Mouse (Mus musculus): ENCODE results near the gene Fam83d.

The Fam83d gene

DNA sequence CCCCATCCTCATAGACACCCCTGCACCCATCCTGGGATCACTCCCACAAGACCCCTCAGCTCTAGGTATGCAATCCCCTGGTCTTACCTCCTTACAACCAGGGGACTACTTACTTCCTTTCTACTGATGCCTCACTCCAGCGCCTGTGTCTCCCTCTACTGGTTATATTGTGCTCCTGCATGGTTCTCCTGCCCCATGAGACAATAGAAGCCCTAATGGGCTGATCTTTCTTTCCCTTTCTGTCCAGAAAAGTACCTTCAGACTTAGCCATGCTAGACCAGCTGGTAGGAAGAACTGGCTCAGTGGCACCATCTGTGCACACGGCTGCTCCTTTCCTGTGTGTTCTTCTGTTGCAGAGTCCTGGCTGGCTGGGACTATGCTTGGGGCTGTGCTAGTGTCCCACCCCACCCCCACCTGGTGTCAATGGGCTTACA is 22.8 kb upstream of the Fam83d start:
- DNase-seq (ENCODE audit: low spot score): peak; percentile 40

DNA sequence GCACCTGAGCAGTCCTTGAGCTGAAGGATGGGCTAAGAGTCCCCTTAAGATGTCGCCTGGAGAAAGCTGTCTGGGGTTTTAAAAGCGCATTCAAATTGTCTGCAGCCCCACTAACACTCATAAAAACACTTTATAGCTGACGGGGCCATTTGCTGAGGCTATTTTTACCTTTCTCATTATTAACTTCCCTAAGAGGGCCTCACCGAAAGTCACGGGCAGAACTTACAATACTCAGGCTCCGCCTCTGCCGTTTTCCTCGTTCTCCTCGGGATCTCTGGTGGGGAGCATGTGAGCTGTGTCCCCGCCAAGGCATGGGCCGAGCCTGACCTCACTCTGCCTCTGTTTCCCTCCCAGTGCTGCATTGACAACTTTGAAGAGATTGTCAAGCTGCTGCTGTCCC is 21.7 kb upstream of the Fam83d start:
- DNase-seq (ENCODE audit: low spot score): no peak

DNA sequence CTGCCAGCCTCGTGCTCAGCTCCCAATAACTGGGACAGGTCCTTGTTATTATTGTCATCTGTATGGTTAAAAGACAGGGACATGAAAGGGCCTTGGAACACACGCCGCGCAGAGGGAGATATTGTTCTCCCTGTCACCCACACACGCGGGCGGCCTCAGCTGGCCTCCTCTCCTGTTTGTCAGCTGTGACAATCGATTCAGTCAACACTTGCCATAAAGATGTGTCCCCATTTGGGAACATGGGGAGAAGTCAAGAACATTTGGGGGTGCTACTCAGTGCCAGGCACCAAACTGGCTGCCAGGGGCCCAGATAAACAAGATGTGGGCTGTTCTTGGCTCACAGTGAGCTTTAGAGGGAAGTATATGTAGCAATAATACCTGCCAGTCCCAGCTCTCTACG is 18.5 kb upstream of the Fam83d start:
- peak; percentile 50 for DNase-seq (ENCODE audit: low spot score)

DNA sequence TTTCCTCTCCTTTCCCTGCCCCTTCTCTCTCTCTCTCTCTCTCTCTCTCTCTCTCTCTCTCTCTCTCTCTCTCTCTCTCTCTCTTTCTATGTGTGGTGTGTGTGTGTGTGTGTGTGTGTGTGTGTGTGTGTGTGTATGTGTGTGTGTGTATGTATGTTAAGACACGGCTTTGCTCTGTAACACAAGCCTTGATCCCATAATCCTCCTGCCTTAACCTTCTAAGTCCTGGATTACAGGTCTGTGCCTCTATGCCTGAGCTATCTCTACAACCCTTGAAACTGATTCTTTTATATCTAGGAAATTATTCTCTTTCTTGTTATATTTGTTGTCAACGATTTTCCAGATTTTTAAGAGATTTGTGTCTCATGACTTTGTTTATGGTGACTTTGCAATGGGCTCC is 7.7 kb upstream of the Fam83d start:
- DNase-seq (ENCODE audit: low spot score): no peak

DNA sequence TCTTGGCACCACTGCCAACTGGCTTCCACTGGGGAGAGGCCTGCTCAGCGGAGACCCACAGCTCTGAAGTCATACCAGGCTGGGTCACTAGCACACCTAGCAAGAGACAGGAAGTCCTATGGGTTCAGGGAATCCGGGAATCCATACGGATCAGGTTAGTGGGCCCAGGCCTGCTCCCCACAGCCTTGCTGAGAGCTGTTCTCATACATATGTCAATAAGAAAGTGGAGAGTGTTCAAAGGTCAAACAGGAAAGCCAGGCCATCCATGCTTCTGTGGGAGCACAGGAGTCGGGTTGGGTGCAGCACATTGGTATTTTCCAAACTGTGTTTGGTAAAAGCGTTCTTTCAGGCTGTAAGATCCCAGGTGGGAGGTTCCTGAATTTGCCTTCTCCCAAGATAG is 5.6 kb upstream of the Fam83d start:
- no peak for DNase-seq (ENCODE audit: low spot score)

DNA sequence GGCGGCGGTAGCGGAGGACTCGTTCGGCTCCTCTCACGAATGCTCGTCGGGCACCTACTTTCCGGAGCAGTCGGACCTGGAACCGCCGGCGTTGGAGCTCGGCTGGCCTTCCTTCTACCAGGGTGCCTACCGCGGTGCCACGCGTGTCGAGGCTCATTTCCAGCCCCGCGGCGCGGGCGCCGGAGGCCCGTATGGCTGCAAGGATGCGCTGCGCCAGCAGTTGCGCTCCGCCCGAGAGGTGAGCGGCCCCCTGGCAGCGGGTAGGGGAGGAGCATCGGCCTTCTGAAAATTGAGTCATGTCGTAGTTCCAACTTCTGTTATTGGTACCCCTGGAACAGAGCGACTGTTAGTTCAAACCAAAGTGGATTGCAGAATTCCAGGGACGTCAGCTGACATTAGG is 457 bp downstream of the Fam83d start:
- no peak for DNase-seq (ENCODE audit: low spot score)

DNA sequence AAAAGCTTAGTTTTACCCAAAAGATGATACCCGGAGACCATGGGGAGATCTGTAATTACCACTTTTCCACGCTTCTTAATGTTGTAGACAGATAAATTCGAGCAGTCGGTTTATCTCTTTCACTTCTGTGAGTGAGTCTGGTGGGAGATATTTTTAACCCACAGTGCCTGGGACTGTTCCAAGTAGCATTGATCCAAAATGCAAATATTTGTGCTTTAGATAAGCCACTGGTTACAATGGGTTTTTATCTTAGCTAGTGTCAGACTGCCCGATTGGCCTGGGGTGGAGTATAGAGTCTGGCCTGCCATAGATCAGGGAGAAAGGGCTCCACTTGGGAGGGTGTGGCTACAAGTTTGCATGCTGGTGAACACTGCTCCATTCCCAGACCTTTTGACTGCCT is 878 bp downstream of the Fam83d start:
- DNase-seq (ENCODE audit: low spot score): no peak

DNA sequence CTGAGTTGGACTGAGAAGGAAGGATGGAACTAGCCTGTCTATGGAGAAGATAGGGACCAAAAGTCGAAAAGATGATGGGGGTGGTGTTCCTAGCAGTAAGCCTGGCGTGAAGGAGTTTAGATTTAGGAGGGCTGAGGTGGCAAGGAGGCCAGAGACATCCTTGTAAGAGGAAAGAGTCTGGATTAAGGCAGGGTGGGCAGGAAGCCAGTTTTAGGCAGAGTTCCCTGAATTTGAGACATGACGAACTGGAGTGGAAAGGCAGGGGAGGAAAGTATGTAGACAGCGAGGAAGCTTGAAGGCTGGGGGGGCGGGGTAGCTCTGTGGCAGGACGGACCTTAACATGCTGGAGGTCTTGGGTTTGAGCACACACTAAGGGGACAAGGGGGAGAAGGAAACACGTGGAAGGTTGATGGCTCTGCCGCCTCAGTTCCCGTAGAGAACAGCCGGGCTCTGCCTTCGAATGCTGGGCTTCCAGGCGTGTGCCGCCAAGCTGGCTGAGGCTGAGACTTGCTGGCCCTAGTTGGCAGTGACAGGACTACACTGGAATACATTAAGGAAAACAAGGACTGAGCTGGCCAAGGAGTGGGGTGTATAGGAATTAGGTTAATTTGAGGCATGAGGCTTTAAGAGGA is 2.3 kb downstream of the Fam83d start:
- no peak for DNase-seq (ENCODE audit: low spot score)

DNA sequence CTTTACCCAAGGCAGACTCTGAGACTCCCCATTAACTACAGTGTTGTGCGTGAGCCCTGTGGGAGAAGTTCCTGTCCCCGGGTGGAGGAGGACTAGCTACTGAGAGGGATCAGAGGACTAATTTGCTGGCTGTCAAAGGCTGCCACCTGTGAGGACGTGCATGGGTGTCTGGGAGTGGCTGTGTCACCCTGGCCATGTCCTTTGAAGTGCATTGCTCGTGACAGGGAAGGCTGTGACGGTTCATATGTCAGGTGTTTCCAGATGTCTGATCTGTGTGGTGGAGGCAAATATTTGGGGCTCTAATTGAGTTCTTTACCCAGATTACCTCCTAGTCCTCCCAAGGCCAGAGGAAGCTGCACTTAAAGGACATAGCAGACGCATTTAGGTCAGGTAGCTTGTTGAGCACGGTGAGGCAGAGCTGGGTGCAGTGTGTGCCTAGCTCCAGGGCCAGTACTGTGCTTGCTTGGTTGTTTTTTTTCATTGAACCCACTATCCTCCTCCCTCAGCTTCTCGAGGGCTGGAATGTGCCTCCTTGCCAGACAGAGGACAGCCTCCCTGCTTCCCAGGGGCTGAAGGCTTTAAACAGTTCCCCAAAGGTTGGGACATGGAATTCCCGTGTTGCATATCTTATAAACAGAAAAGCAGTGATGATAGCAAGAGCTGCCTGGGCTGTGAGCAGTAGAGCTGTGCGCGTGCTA is 3.3 kb downstream of the Fam83d start:
- DNase-seq (ENCODE audit: low spot score): no peak

DNA sequence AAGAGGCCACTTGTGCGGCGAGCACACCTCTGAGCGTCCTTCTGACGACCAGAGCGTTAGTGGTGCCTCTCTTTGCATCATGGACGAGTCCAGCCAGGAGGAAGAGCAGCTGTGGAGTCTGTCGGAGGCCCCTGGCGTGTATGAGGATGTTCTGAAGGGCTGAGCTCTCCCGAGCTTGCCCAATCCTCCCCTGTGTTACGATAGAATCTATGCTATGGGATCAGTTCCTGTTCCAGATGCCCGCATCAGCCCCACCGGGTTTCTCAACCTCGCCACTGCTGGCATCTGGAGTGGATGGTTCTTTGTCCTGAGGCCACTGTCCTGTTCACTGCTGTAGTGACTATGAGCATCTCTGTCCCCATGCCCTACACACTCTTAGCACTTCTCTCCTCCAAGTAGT is 4.9 kb downstream of the Fam83d start:
- no peak for DNase-seq (ENCODE audit: low spot score)

DNA sequence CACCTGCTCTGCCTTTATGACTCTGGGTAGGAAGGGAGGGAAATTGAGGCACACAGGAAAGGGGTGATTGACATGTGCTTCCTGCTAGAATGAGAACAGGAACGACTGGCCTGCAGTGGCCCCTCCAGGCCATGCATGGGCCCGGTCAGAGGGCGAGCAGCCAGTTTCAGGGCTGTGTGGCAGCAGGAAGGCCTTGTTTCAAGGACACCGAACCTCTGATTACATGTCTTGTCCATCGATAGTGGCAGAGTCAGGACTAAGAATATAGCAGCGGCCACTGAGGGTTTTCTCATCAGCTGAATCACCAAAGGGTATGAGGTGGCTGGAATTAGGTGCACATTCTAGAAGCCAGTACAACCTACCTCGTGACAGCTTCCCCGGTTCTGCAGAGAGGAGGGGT is 7.0 kb downstream of the Fam83d start:
- no peak for DNase-seq (ENCODE audit: low spot score)

DNA sequence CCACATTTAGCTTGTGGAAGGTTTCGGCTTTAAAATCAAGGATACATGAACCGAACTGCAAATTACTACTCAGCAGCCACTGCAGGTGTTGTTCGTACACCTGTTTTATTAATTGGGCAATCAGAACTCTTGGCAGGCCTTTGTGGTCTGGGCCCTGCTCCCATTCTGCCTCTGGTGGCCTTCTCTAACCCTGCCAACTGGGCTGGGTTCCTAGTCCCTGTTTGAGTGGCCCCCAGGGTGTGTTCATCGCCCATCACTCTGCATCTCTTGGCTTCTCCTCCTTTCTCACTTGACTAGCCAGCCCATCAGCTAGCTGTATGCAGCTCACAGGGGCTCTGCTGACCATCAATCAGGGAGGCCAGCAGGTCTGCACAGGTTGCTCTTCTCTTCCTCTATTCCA is 8.8 kb downstream of the Fam83d start:
- no peak for DNase-seq (ENCODE audit: low spot score)

DNA sequence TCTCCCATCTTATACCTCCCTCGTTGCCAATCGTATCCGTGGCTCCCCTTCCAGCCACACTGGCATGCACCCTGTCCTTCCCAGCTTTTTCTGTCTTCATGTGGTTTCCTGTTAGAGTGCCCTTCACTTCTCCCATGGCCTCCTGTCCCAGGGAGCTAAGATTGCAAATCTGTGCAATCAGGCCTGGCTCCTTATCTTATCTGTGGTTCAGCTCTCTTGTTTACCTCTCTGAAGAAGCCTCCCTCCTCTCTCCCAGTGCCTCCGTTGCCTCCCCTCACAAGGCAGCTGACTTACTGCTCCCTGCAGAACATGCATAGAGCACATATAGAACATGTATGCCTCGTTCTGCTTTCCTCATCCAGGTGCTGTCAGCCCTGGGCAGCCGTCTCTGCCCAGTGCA is 9.6 kb downstream of the Fam83d start:
- no peak for DNase-seq (ENCODE audit: low spot score)

DNA sequence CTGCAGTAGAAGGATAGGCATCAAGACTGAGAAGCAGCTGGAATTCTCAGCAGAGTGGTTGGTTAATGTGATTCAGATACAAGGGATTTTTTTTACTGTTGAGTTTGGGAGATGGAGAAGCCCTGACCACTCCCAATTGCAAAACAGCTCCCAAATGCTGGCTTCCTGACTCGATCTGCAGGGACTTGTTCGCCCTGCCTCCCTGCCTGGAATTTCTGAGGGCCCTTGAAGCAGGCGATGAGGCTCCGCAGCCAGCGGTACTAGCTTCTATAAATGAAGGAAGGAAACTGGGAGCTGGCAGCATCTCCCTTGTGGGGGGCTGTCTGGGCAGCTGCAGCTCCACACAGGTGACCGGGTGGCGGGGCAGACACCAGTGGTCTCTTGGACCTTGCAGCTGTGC is 10.5 kb downstream of the Fam83d start:
- DNase-seq (ENCODE audit: low spot score): no peak

DNA sequence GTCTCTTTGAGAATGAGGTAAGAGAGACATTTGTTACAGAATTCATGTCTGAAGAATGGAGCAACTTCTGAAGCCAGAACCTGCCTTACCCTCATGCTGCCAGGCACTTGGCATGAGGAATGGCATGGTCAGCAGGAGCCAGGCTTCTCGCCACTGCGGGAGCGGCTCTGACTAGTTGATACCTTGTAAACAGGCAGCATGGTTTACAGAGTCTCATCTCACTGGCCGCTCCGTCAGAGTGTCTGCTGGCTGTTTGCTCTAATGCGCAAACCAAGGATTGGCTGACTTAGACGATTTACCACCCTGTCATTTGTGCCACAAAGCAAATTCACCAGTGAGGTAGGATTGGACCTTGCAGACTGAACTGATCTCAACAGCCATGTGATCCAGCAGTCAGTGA is 13.2 kb downstream of the Fam83d start:
- no peak for DNase-seq (ENCODE audit: low spot score)

DNA sequence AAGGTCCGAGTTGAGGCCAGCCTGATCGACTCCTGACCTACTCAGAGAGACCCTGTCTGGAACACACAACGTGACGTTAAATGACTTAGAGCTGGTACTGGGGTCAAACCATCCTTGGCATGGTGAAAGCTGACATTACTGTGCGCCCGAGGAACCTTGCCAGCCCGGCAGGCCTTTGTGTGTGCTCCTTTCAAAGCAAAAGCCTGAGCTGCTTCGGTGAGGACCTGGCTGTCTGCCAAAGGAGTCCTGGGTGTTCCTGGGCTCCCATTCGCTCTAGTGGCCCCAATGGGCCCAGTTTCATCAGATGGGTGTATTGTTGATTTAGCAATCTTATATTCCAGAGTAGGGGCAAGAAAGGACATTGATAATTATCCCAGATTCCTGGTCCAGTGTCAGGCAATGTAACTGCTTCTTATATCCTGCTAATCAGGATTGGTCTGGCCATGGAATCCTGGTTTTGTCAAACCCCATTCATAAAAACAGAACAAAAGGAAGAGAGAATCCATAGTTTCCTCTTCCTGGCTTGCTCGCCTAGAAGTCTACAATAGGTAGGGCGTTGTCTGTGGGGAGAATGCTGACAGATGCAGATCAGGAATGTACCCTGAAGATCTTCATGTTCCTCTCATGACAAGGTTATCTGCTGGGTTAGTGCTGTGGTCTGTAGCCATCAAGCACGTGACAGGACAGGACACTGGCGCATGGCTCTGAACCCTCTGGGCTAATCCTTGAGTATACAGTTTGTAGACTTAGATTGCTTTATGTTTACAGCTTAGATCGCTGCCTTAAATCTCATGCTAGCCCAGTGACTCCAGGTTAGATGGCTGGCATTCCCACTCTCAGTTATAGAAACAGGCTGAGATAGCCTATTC is 19.3 kb downstream of the Fam83d start:
- no peak for DNase-seq (ENCODE audit: low spot score)

DNA sequence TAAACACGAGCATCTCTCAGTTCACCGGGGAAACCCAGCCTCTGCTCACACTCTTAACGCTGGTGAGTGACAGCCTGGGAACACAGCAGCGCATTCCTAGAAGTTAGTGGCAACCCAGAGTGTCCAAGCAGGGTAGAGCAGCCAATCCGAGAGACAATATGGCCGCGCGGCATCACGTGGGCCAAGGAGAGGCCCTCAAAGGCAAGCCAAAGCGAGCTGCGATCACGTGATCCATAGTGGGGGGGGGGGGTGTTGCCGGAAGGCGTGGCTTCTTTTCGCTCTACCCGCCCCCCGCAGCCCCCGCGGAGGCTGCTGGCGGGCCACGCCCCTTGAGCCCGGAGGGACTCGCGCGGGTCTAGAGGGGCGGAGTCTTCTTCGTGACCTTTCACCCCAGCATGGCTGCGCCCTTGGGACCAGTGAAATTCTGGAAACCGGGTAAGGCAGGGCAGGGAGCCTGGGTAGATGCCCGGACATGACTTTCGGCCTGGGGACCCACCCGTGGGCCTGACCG is 26.7 kb downstream of the Fam83d start, which contains the start of gene Dhx35:
Gene Dhx35, plus strand, starts transcription at position 314 of the 511 bp plus-strand sequence.
- DNase-seq (ENCODE audit: low spot score): peak; percentile 90

DNA sequence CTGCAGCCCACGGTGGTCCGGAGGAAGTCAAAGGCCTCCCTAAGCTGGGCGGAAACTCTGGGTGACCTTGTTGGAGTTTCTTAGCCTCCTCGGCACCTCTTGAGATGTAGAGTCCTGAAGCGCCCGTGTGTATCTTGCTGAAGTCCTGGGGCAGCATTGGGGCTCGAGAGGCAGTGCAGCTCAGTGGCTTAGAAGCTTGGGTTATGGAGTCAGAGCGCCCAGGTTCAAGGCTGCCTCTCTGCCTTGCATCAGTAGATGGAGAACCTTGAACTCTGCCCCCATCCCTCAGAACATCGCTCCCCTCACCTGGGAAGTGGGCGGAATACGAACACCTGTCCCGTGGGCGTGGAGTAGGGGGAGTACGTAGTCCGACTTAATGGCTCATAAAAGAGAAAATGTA is 27.1 kb downstream of the Fam83d start:
- peak; percentile 6 for DNase-seq (ENCODE audit: low spot score)

DNA sequence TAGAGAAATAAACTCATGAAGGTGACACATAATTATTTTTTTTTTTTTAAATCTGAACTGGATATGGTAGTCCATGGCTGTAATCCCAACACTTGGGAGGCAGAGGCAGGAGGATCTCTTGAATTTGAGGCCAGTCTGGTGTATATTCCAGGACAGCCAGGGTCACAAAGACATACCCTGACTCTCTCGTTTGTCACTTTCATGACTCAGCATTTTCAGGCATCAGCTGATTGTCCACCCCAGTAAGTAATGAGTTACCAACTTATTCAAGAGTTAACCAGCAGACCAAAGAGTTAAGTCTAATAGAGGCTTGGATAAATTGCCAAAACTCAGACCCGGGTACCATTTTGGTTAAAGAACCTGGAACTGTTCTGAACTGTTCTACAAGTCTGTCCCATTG is 28.0 kb downstream of the Fam83d start:
- no peak for DNase-seq (ENCODE audit: low spot score)

DNA sequence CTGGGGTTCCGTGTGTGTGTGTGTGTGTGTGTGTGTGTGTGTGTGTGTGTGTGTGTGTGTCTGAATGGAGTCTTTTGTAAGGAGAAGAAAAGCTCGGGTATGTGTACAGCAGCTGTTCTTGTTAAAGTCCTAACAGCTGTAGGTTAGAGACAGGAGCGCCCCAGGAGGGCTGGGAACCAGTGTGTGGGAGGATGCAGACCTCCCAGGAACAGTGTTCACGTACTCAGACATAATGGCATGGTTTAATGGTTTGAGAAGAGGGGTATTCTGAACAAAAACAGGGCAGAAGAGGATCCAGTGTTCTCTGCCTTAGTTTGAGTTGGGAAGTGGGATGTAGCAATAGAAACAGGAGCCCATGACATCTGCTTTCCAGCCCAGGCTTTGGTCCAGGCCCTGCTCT is 31.4 kb downstream of the Fam83d start:
- DNase-seq (ENCODE audit: low spot score): no peak

DNA sequence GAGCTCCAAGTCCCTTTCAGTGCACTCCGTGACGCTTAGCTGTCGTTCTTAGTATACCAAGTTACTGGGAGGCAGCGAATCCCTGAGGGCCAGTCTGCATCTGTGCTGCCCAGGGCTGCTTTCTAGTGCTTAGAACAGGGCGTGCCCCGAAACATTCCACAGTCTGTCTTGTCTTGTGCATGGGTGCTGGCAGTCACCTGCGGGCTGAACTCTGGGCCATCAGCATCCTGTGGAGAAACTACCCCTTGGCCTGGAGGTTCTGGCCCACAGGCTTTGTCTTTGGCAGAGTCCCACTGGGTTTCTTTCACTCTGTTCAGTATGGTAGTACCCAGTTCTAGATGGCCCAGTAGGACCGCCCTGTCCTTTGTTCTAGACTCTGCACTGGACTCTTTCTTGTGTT is 32.9 kb downstream of the Fam83d start:
- no peak for DNase-seq (ENCODE audit: low spot score)

DNA sequence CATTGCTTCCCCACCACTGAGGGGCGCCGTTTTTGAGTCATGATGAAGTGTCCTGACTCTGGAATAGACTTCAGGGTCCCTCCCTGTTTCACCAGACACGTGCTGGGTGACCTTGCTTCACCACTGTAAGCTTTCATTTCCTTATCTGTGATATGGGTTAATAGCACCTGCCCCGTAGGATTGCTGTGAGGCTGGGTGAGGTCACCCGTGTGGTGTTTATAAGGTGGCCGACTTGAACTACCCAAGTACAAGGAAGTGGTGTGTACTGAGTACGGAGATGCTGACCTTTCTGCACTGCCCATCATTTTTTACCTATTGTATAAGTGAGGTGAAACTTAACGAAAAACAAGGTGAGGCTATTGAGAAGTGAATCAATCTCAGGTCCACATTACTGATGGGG is 35.7 kb downstream of the Fam83d start:
- DNase-seq (ENCODE audit: low spot score): no peak

DNA sequence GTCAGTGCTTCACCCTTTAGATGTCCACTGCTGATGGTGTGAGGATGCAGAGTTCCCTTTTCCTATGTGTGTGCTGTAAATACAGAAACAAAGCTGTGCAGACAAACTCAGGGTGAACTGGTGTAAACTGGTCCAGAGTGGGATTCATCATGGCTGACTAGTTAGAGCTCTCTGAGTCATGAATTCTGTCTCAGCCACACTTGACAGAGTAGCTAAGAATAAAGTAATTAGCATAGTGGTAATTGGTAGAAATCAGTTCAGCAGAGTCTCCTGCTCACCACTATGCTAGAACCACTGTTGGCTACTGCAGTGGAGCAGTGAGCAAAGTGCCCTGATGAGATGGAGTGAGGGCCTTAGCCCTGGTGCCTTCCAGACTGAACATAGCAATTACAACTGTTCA is 47.8 kb downstream of the Fam83d start:
- no peak for DNase-seq (ENCODE audit: low spot score)

Measured in layer of hippocampus, adult 9-10 months (tissue).